Mouse (Mus musculus): Measurements from ENCODE around the gene Irak1.

DNA sequence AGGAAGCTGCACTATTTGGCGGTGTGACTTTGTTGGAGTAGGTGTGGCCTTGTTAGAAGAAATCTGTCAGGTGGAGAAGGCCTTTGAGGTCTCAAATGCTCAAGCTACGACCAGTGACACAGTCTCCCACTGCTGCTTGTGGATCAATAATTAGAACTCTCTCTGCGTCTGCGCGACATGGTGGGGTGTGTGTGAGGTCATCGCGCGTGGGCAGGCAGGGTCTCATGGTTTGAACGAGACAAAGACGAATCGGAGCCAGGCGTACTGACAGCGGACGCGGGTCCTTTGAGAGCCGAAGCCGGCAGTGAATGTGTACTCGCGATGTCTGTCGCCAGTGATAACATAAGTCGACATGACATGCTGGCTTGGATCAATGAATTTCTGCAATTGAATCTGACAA lies 17.3 kb downstream of the Irak1 start:
- TF ChIP-seq USF1 (IDR thresholded peaks at IDR 0.05; ENCODE audit: low read depth) (no peak), CTCF (IDR thresholded peaks at IDR 0.05; ENCODE audit: control insufficient read depth, insufficient read depth, insufficient read length) (no peak), CEBPB (IDR thresholded peaks at IDR 0.05; ENCODE audit: low read depth) (no peak), MAX (IDR thresholded peaks at IDR 0.05) (no peak)
